Mouse (Mus musculus): Measurements from ENCODE around the gene Zfp975. TPM values are rescaled to one million over a fixed set of nuclear protein-coding genes. Genes with fewer than 3 reads are reported as not detected.

The Zfp975 gene
- 15.2 TPM for polyA plus RNA-seq (2014; fragmentation: Illumina TruSeq; extraction: RNeasy Lipid Tissue Mini Kit (QIAGEN cat#74804); ENCODE audit: low read depth, low replicate concordance)

DNA sequence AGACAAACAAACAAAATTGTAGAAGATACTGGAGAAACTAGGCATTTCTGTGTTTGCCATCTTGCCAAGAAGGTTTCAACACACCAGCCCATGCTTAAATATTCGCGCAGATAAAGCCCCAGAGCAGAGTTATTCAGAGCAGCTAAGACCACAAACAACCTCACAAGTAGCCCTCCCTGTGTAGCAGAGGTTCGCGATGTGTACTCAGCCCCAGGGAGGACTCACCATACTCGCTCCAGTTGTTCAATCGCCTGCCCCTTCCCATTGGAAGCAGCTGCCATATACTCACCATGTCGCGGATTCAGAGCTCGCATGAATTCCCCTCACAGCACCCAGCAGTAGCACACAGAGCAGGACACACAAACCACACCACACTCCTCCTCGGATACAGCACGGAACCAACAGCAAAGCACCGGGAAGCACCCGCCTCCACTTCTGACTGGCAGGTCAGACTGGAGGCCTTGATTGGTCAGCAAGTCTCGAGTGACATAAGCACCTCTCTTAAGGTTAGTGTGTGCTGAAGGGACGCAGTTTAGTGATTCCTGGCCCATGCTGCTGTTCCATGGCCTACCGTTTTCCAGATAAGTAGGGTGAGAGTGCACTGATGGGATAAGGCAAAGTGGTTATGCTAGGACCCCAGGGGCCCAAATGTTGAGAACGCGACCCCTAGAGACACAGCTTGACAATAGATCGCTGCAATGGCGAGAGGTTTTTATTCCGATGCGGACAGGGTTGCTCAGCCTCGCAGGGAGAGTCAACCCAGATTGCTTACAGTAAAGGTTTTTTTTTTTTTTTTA, at the start of gene Zfp975:
TSS of gene Zfp975 (minus strand) at position 381 of the 797 bp plus-strand sequence.

DNA sequence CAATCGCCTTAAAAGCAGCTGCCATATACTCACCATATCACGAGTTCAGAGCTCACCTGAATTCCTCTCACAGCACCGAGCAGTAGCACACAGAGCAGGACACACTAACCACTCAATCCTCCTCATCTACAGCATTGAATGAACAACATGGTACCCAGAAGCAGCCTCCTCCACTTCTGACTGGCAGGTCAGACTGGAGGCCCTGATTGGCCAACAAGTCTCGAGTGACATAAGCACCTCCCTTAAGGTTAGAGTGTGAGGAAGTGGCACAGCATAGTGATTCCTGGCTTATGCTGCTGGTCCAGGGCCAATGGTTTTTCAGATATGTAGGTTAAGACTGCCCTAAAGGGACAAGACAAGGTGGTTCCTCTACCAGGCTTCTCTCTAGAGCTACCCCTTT, 34.4 kb upstream of the Zfp975 start, which contains the start of gene Gm17067:
TSS of gene Gm17067 (minus strand) at position 101 of the 400 bp plus-strand sequence.

DNA sequence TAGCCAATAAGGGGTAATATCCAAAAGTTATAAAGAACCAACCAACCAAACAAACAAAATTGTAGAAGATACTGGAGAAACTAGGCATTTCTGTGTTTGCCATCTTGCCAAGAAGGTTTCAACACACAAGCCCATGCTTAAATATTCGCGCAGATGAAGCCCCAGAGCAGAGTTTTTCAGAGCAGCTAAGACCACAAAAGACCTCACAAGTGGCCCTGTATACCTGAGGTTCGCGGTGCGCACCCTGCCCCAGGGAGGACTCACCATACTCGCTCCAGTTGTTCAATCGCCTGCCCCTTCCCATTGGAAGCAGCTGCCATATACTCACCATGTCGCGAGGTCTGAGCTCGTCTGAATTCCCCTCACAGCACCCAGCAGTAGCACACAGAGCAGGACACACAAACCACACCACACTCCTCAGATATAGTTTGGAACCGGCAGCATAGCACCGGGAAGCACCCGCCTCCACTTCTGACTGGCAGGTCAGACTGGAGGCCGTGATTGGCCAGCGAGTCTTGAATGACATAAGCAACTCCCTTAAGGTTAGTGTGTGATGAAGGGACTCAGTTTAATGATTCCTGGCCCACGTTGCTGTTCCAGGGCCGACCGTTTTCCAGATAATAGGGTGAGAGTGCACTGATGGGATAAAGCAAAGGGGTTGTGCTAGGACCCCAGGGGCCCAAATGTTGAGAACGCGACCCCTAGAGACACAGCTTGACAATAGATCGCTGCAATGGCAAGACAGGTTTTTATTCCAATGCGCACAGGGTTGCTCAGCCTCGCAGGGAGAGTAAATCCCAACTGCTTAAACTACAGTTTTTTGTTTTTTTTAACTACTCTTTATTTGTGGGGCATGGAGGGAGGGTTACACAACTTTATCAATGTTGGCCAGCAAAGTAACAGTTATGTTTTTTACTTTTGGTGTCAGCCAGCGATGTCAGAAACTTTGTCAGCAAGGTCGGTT, 50.1 kb downstream of the Zfp975 start, which contains the start of gene Zfp976:
TSS of gene Zfp976 (minus strand) at position 437 of the 964 bp plus-strand sequence.

Other genes starting within 250 kb of the Zfp975 start
- not detected for gene 4933421I07Rik, start 244.6 kb downstream of the Zfp975 start, polyA plus RNA-seq (2014; fragmentation: Illumina TruSeq; extraction: RNeasy Lipid Tissue Mini Kit (QIAGEN cat#74804); ENCODE audit: low read depth, low replicate concordance)
- gene Zfp141, start 187.0 kb downstream of the Zfp975 start, polyA plus RNA-seq (2014; fragmentation: Illumina TruSeq; extraction: RNeasy Lipid Tissue Mini Kit (QIAGEN cat#74804); ENCODE audit: low read depth, low replicate concordance): 15.6 TPM
- not detected for gene Gm21028, start 114.2 kb downstream of the Zfp975 start, polyA plus RNA-seq (2014; fragmentation: Illumina TruSeq; extraction: RNeasy Lipid Tissue Mini Kit (QIAGEN cat#74804); ENCODE audit: low read depth, low replicate concordance)
- 4.5 TPM for gene Zfp977, start 100.2 kb downstream of the Zfp975 start, polyA plus RNA-seq (2014; fragmentation: Illumina TruSeq; extraction: RNeasy Lipid Tissue Mini Kit (QIAGEN cat#74804); ENCODE audit: low read depth, low replicate concordance)
- 12.4 TPM for gene Zfp976, start 50.2 kb downstream of the Zfp975 start, polyA plus RNA-seq (2014; fragmentation: Illumina TruSeq; extraction: RNeasy Lipid Tissue Mini Kit (QIAGEN cat#74804); ENCODE audit: low read depth, low replicate concordance)
- gene Gm17067, start 34.3 kb upstream of the Zfp975 start, polyA plus RNA-seq (2014; fragmentation: Illumina TruSeq; extraction: RNeasy Lipid Tissue Mini Kit (QIAGEN cat#74804); ENCODE audit: low read depth, low replicate concordance): not detected
- not detected for gene Vmn2r62, start 100.8 kb upstream of the Zfp975 start, polyA plus RNA-seq (2014; fragmentation: Illumina TruSeq; extraction: RNeasy Lipid Tissue Mini Kit (QIAGEN cat#74804); ENCODE audit: low read depth, low replicate concordance)
- gene Gm2381, start 174.5 kb upstream of the Zfp975 start, polyA plus RNA-seq (2014; fragmentation: Illumina TruSeq; extraction: RNeasy Lipid Tissue Mini Kit (QIAGEN cat#74804); ENCODE audit: low read depth, low replicate concordance): not detected
- not detected for gene Vmn2r63, start 241.1 kb upstream of the Zfp975 start, polyA plus RNA-seq (2014; fragmentation: Illumina TruSeq; extraction: RNeasy Lipid Tissue Mini Kit (QIAGEN cat#74804); ENCODE audit: low read depth, low replicate concordance)

Data from kidney, adult 10 weeks (tissue).